Mouse (Mus musculus): ENCODE measurements at regions not wholly inside any gene's neighbourhood (a gene's known extent, or its start where the extent isn't known, plus 50 kb on each side); places are given as distances from the start of the nearest gene placed in this dataset.

DNA sequence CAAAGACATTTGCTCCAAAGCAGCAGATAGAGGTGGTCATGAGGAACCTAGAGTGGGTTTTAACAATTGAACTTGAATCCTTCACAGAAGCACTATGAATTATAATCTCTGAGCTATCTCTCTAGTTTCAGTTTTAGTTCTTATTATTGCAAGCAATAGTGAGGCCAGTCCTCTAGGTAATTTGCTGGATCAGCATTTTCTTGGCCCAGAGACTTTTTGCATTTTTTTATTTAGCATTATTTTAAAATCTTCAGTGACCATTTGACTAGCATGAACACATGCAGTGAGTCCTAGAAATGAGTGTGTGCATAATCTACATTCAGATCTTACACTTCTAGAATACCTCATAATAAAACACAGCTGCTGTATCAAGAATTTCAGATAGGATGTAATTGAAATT lies 1055.0 kb upstream of the Pcdh10 start:
- TF ChIP-seq CHD2 (IDR thresholded peaks at IDR 0.05; ENCODE audit: low read depth, low read length) (no peak), MAFK (IDR thresholded peaks at IDR 0.05; ENCODE audit: insufficient read depth, low read depth, low read length) (peak; percentile 88), ZC3H11A (IDR thresholded peaks at IDR 0.05; ENCODE audit: borderline replicate concordance, low read depth, low read length) (no peak), ZNF384 (IDR thresholded peaks at IDR 0.05; ENCODE audit: low read depth, low read length) (no peak)

All from ES-E14 (cell line).